Comparison of ENCODE assay signal across 25 mouse cellular contexts in the genomic region with DNA sequence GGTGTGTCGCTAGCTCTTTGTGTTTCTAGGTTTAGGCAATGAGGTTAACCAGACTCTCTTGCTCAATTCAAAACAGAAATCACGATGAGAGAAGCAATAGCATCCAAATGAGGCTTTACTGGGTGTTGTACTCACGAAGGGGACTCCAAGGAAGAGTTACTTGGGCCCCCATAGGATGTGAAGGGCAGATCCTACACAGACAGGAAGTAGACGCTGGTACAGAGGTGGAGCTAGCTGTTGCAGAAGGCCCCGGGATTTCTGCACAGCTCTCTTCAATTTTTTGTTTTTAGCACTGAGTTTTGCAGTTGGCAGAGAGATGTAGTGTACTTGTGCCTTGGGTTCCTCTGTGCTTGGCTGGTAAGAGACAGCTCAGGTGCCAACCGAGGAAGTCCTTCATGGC. TPM values are rescaled to one million over a fixed set of nuclear protein-coding genes. Genes with fewer than 3 reads are reported as not detected.
DNase-seq lines count a peak whose midpoint lies in the region; ATAC-seq and TF ChIP-seq lines count a peak whose summit lies in the region.
"Had no signal": no experiment of that assay in that cellular context is flagged by ENCODE, and none has a peak within 500 bp of the region (broad histone marks: within the 10 kb centered on the region; RNA-seq: fewer than 3 reads in every experiment).

No protein-coding gene starts in this region.

- 32% methylated on average over 6 of the region's 6 CpGs for WGBS in spleen, adult 2 months
- WGBS in kidney, embryonic 15.5 days: 83% methylated on average over 6 of the region's 6 CpGs

- ATAC-seq in CD4-positive, CD25-positive, alpha-beta regulatory T cell, adult 4 months: peak; percentile 51
- peak; percentile 59 for ATAC-seq in granulocyte monocyte progenitor cell, adult 5-6 weeks (replicated peaks; ENCODE audit: poor library complexity, severe bottlenecking)
- peak; percentile 51; the same call in 1 of the 2 replicates for ATAC-seq in megakaryocyte progenitor cell, adult 5-6 weeks (replicated peaks; ENCODE audit: poor library complexity)
- no peak for ATAC-seq in kidney, embryonic 15.5 days (replicated peaks; ENCODE audit: low FRiP score)
- ATAC-seq: forebrain, postnatal 0 days; hindbrain, embryonic 16.5 days had no signal

- no peak for DNase-seq in spleen, adult 2 months (ENCODE audit: low read depth in 1 of 2, low spot score in 2 of 2)
- no peak for DNase-seq in spleen, postnatal 10 days (ENCODE audit: low spot score in 2 of 2)
- DNase-seq in B cell, adult 2 months: no peak
- DNase-seq: adrenal gland, postnatal 36 days; cerebellum, adult 11 months; cerebellum, postnatal 10 days; forebrain, postnatal 0 days; gastrocnemius, postnatal 36 days; kidney, adult 11 months; kidney, postnatal 10 days; lung, embryonic 14.5 days; lung, postnatal 36 days had no signal

- H3K4me1 ChIP-seq in spleen, adult 2 months (ENCODE audit: control insufficient read depth, insufficient read depth, insufficient read length): peaks cover 20% of the 10 kb centered on the region; the same call in 1 of the 2 replicates
- H3K4me1 ChIP-seq in kidney, embryonic 15.5 days: peaks cover 17% of the 10 kb centered on the region
- H3K4me1 ChIP-seq: hindbrain, embryonic 10.5 days had no signal

- H3K36me3 ChIP-seq in spleen, adult 2 months (ENCODE audit: control insufficient read depth, insufficient read depth, low read length): no peaks in the 10 kb centered on the region
- H3K36me3 ChIP-seq in kidney, embryonic 15.5 days: peaks cover 8% of the 10 kb centered on the region; the same call in 1 of the 2 replicates
- H3K36me3 ChIP-seq: neural tube, embryonic 15.5 days had no signal

- H3K27ac ChIP-seq in spleen, adult 2 months (ENCODE audit: insufficient read depth, low read length): peak overlapping the region; percentile 59
- H3K27ac ChIP-seq in kidney, embryonic 15.5 days: no peak overlapping the region
- H3K27ac ChIP-seq: embryonic facial prominence, embryonic 10.5 days; hindbrain, embryonic 10.5 days; limb, embryonic 13.5 days; liver, embryonic 14.5 days; neural tube, embryonic 15.5 days; stomach, postnatal 0 days had no signal

- TF ChIP-seq POLR2A in spleen, adult 2 months (IDR thresholded peaks at IDR 0.05; ENCODE audit: low read depth, low read length): no peak

- H3K4me3 ChIP-seq in spleen, adult 2 months (ENCODE audit: extremely low read depth, insufficient read depth, insufficient read length): no peak overlapping the region
- H3K4me3 ChIP-seq in kidney, embryonic 15.5 days (replicated peaks): no peak overlapping the region
- H3K4me3 ChIP-seq: embryonic facial prominence, embryonic 10.5 days; hindbrain, embryonic 10.5 days; limb, embryonic 13.5 days; neural tube, embryonic 15.5 days had no signal

- TF ChIP-seq CTCF in spleen, adult 2 months (IDR thresholded peaks at IDR 0.05; ENCODE audit: extremely low read depth, insufficient read depth, insufficient read length, insufficient replicate concordance): no peak

- no peak overlapping the region for H3K9ac ChIP-seq in kidney, embryonic 15.5 days
- H3K9ac ChIP-seq: forebrain, postnatal 0 days; limb, embryonic 13.5 days; liver, embryonic 14.5 days; lung, embryonic 14.5 days; neural tube, embryonic 15.5 days had no signal

- H3K27me3 ChIP-seq in spleen, adult 2 months (ENCODE audit: control insufficient read depth, insufficient read depth, low read length): no peaks in the 10 kb centered on the region
- H3K27me3 ChIP-seq in kidney, embryonic 15.5 days: no peaks in the 10 kb centered on the region
- H3K27me3 ChIP-seq: limb, embryonic 13.5 days; neural tube, embryonic 15.5 days had no signal

- H3K9me3 ChIP-seq in kidney, embryonic 15.5 days (replicated peaks): no peaks in the 10 kb centered on the region
- H3K9me3 ChIP-seq: embryonic facial prominence, embryonic 10.5 days had no signal

- no peak overlapping the region for H3K4me2 ChIP-seq in kidney, embryonic 15.5 days
- H3K4me2 ChIP-seq: heart, embryonic 11.5 days; limb, embryonic 13.5 days; lung, embryonic 14.5 days; midbrain, embryonic 11.5 days; neural tube, embryonic 15.5 days had no signal

RNA-seq across cellular contexts. Expression of gene Otulinl, which starts 44.8 kb away (rescaled TPM):
- polyA plus RNA-seq in spleen, adult 2 months (2012; rRNA removed): 15.2 and 16.0 TPM in 2 replicates
- polyA plus RNA-seq in CD4-positive, CD25-positive, alpha-beta regulatory T cell, adult 4 months (2017; shearing (Covaris generic)): 100 to 1,000 TPM; 216 to 235 TPM
- total RNA-seq in granulocyte monocyte progenitor cell, adult 5-6 weeks (2014; fragmentation: Nextera tagmentation): 56.7 and 73.7 TPM in 2 replicates
- total RNA-seq in granulocyte monocyte progenitor cell, adult 5-6 weeks (2017): 29.6 and 35.3 TPM in 2 replicates
- total RNA-seq in megakaryocyte progenitor cell, adult 5-6 weeks (2015): 69.7 and 87.3 TPM in 2 replicates
- 30.3 and 37.4 TPM in 2 replicates for total RNA-seq in megakaryocyte progenitor cell, adult 5-6 weeks (2017)
- polyA plus RNA-seq in kidney, embryonic 15.5 days (2015; fragmentation: Nextera tagmentation; extraction: Ambion mirVana): 26.5 and 30.5 TPM in 2 replicates
